Mouse (Mus musculus) limb, embryonic 11.5 days (tissue): ENCODE measurements at regions not wholly inside any gene's neighbourhood (a gene's known extent, or its start where the extent isn't known, plus 50 kb on each side); places are given as distances from the start of the nearest gene placed in this dataset.

Source experiments
- ATAC-seq: fragments of 200-750 bp; cut with Nextera tagmentation; 2 replicates; pipeline ENCODE4 v1.8.0; 2017; ENCODE audit warnings: low read depth; ENCODE audit not compliant: insufficient number of reproducible peaks, low FRiP score, low TSS enrichment
- DNase-seq: peaks from one replicate; pipeline ENCODE4 v3.0.0-alpha.2; 2015; ENCODE audit warnings: low spot score
- H3K27ac ChIP-seq: fragments of 300-500 bp; sonication (generic); replicated peaks from 2 replicates; pipeline ENCODE4 v1.5.1; 2014; ENCODE audit warnings: low read depth, mild to moderate bottlenecking, low read length
- H3K27me3 ChIP-seq: fragments of 300-500 bp; sonication (generic); 2 replicates; pipeline ENCODE4 v1.6.1; 2014; ENCODE audit warnings: mild to moderate bottlenecking, low read length, mixed read lengths; ENCODE audit not compliant: control insufficient read depth, insufficient read depth
- H3K36me3 ChIP-seq: fragments of 300-500 bp; sonication (generic); 2 replicates; pipeline ENCODE4 v1.6.1; 2014; ENCODE audit warnings: mild to moderate bottlenecking, low read length, moderate library complexity, mixed read lengths; ENCODE audit not compliant: control insufficient read depth, insufficient read depth
- H3K4me1 ChIP-seq: fragments of 300-500 bp; sonication (generic); 2 replicates; pipeline ENCODE4 v1.6.1; 2014; ENCODE audit warnings: low read length, mixed read lengths; ENCODE audit not compliant: control insufficient read depth, insufficient read depth
- H3K4me2 ChIP-seq: fragments of 300-500 bp; sonication (generic); 2 replicates; pipeline ENCODE4 v1.6.1; 2014; ENCODE audit warnings: low read depth, mild to moderate bottlenecking, moderate library complexity; ENCODE audit not compliant: severe bottlenecking
- H3K4me3 ChIP-seq: fragments of 300-500 bp; sonication (generic); 2 replicates; pipeline ENCODE4 v1.5.1; 2014; ENCODE audit warnings: low read depth, low read length
- H3K9ac ChIP-seq: fragments of 300-500 bp; sonication (generic); 2 replicates; pipeline ENCODE4 v1.6.1; 2014; ENCODE audit warnings: mild to moderate bottlenecking, low read length
- H3K9me3 ChIP-seq: fragments of 300-500 bp; sonication (generic); 2 replicates; pipeline ENCODE4 v1.6.1; 2016; ENCODE audit warnings: low read length; ENCODE audit not compliant: control insufficient read depth
- WGBS: fragments of 180-500 bp; shearing (Covaris S2); extraction: QIAGEN DNeasy Blood & Tissue Kit; methylation state at CpG from one replicate; pipeline ENCODE4 v1.1.7; 2014; 5-methylcytosine and 5-hydroxymethylcytosine counted together

DNA sequence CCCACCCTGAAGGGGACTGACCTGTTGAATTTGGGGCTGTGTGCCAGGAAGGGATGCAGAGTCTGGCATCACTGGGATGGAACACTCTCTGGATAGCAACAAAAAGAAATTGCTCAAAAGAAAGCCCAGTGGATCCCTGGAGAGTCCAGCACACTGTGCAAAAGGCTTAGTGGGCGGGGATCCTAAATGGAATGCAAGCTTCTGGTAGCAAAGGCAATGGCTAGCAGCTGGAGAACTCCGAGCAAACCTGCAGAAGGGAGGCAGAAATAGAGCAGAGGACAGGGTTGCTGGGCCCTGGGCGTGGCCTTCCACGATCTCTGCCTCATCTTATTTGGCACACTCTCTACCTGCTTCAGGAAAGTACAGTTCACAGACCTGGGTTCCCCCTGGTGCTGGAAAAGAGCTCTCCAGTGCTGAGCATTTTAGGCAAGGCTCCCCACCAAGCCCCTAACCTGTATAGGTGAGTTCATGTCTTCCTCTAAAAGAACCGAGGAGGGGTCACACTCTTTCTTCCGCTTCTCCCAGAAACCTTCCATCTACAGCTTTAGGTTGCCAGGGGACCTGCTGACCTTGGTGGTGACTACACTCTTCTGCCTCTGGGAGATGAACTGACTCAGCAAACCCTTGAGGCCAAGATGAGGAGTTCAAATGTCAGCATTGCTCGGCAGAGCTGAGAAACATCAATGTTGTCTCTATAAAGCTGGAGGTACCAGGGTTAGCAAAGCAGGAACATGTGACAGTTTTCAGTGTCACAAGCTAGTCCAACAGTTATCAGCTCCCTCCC is 112.6 kb upstream of the Slc44a1 start:
- H3K4me3 ChIP-seq = no peak overlapping the region
- H3K27ac ChIP-seq = no peak overlapping the region
- H3K9me3 ChIP-seq = no peaks in the 10 kb centered on the region
- ATAC-seq (no peak), DNase-seq (no peak)
- no peaks in the 10 kb centered on the region for H3K27me3 ChIP-seq
- 74% methylated on average over 7 of the region's 7 CpGs for WGBS
- H3K36me3 ChIP-seq = no peaks in the 10 kb centered on the region
- no peaks in the 10 kb centered on the region for H3K4me1 ChIP-seq
- H3K4me2 ChIP-seq = no peak overlapping the region
- H3K9ac ChIP-seq = no peak overlapping the region

DNA sequence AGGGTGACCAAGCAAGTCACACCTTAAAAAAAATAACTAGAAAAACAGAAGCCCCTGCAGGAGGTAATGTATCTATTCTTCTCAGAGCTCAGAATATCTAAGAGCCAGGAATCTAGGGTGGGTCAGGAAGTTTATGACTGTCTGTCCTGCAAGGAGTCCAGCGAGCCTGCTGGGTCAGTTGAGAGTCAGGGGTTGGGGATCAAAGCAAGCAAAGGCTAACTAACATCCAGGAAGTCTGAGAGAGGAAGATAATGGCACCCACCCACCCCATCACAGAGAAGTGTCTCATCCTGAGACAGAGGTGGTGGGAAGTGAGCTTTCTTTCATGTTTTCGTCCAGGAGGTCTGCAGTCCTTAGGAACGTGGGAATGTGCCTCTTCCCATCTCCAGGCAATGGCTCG is 116.4 kb upstream of the Slc44a1 start:
- Histone ChIP-seq H3K4me3 (no peak overlapping the region), H3K27me3 (no peaks in the 10 kb centered on the region), H3K9ac (no peak overlapping the region), H3K4me2 (no peak overlapping the region), H3K4me1 (no peaks in the 10 kb centered on the region), H3K27ac (no peak overlapping the region), H3K9me3 (no peaks in the 10 kb centered on the region), H3K36me3 (no peaks in the 10 kb centered on the region)
- 62% methylated on average over 4 of the region's 4 CpGs for WGBS
- ATAC-seq (no peak), DNase-seq (no peak)

DNA sequence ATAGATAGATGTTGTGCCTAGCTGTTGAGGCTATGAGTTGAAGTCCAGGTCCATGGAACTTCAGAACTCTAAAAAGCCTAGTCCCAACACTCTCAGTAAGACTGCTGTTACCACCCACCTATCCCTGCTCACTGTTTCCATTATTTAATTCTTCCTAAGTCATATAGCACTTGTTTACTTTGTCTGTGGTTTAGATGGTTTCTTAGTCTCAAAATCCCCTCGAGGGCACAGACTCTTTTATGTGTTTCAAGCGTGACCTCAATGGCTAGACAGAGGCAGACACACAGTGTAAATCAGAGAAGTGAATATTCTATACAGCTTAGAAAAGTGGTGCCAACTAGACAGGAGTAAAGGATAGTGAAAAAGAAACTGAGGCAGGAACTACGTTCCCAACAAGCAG is 117.0 kb upstream of the Slc44a1 start:
- H3K27ac ChIP-seq = no peak overlapping the region
- ATAC-seq (no peak), DNase-seq (no peak)
- H3K27me3 ChIP-seq = no peaks in the 10 kb centered on the region
- H3K36me3 ChIP-seq = no peaks in the 10 kb centered on the region
- no peak overlapping the region for H3K4me2 ChIP-seq
- H3K4me3 ChIP-seq = no peak overlapping the region
- no peak overlapping the region for H3K9ac ChIP-seq
- WGBS = 80% methylated on average over 3 of the region's 3 CpGs
- H3K4me1 ChIP-seq = no peaks in the 10 kb centered on the region
- H3K9me3 ChIP-seq = no peaks in the 10 kb centered on the region

DNA sequence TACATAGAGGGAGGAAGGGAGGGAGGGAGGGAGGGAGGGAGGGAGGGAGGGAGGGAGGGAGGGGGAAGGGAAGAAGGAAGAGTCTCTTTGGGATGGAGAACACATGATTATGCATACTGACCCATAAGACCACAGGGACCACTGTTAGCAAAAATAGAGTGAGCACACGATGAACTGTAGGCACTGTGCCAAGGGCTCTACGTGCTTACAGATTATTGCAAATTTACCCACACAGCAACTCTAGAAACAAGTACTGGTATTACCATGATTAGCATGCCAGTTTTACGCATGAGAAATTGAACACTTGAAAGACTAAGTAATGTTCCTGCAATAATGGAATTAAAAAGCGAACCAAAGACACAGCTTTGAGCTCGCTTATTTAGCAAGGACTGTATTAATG is 117.7 kb upstream of the Slc44a1 start:
- WGBS = 91% methylated on average over 5 of the region's 5 CpGs

DNA sequence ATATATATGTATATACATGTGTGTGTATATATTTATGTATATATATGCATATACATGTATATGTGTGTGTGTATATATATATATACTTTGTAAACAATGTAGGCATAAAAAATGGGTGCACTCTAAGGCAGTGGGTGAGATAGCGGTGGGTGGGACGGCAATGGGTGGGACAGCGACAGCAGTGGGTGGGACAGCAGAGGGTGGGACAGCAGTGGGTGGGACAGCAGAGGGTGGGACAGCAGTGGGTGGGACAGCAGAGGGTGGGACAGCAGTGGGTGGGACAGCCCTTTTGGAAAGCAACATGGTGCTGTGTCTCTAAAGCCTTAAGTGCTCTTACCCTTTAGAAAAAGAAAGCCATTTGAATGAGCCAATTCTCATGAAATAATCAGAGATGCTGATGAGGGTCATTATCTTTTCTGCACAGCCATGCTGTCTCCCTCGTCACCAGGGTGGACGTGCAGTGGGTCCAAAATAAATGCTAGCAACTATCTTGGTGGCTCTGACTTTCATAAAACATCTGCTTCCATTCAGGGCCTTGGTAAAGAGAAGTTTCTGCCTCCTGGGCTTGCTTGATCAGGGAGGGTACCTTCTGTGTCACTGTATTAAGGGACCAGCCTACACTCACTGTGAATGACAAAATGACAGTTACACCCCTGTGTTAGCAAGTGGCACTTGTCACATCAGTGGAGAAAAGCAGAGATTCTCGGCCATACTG is 119.3 kb upstream of the Slc44a1 start:
- H3K36me3 ChIP-seq = no peaks in the 10 kb centered on the region
- H3K9ac ChIP-seq = no peak overlapping the region
- H3K4me3 ChIP-seq = no peak overlapping the region
- H3K4me1 ChIP-seq = peaks cover 5% of the 10 kb centered on the region; the same call in 1 of the 2 replicates
- no peak for ATAC-seq
- no peak for DNase-seq
- H3K4me2 ChIP-seq = no peak overlapping the region
- WGBS = 80% methylated on average over 6 of the region's 6 CpGs
- H3K27ac ChIP-seq = no peak overlapping the region
- no peaks in the 10 kb centered on the region for H3K9me3 ChIP-seq
- H3K27me3 ChIP-seq = no peaks in the 10 kb centered on the region

More for the DNA sequence above, 117.7 kb upstream of the Slc44a1 start:
- no peaks in the 10 kb centered on the region for H3K36me3 ChIP-seq
- H3K27ac ChIP-seq = no peak overlapping the region
- DNase-seq = no peak
- no peak overlapping the region for H3K9ac ChIP-seq
- no peak overlapping the region for H3K4me2 ChIP-seq
- no peaks in the 10 kb centered on the region for H3K9me3 ChIP-seq
- ATAC-seq = no peak
- no peaks in the 10 kb centered on the region for H3K27me3 ChIP-seq
- no peaks in the 10 kb centered on the region for H3K4me1 ChIP-seq
- H3K4me3 ChIP-seq = no peak overlapping the region

DNA sequence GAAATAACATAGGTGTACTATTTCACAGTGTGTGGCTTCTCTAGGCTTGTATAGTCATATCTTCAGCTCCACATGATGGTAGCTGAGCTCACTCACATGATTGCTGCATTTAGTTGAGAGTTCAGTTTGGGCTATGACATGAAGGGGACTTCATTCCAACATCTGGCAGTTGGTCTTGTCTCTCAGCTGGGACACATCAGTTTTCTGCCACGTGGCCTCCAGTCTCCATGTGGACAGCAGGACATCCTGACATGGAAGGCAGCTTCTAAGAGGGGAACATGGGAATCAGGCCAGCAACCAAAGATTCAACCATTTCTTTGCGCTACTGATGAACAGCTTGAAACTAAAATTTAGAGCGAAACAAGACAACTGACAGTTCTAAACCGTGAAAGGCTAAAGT is 121.2 kb upstream of the Slc44a1 start:
- 86% methylated on average over 4 of the region's 4 CpGs for WGBS
- H3K4me3 ChIP-seq = no peak overlapping the region
- H3K4me1 ChIP-seq = peaks cover 5% of the 10 kb centered on the region; the same call in 1 of the 2 replicates
- H3K27me3 ChIP-seq = no peaks in the 10 kb centered on the region
- no peak overlapping the region for H3K27ac ChIP-seq
- no peaks in the 10 kb centered on the region for H3K36me3 ChIP-seq
- H3K9ac ChIP-seq = no peak overlapping the region
- H3K4me2 ChIP-seq = no peak overlapping the region
- DNase-seq (no peak), ATAC-seq (no peak)
- H3K9me3 ChIP-seq = no peaks in the 10 kb centered on the region

DNA sequence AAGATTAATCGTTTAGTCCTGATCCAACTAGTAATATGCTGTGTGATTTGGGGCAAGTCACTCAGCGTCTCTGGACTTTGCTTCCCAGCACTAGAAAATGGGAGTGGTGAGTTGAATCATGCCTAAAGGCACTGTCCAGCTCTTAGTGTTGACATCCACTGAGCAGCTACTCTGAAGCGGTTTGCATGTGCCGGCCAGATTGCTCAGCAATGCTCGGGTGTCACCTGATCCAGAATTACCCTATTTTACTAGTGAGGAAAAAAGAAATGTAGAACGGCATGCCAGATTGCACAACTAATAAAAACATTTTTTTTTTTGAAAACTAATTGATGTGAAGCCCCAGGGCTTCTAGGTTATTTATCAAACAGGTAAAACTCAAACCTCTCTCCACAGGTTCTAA is 122.0 kb upstream of the Slc44a1 start:
- Histone ChIP-seq H3K27ac (no peak overlapping the region), H3K27me3 (no peaks in the 10 kb centered on the region), H3K36me3 (no peaks in the 10 kb centered on the region), H3K4me3 (no peak overlapping the region), H3K4me2 (no peak overlapping the region), H3K9ac (no peak overlapping the region), H3K4me1 (peaks cover 5% of the 10 kb centered on the region; the same call in 1 of the 2 replicates), H3K9me3 (no peaks in the 10 kb centered on the region)
- no peak for DNase-seq
- WGBS = 61% methylated on average over 6 of the region's 6 CpGs
- ATAC-seq = no peak

DNA sequence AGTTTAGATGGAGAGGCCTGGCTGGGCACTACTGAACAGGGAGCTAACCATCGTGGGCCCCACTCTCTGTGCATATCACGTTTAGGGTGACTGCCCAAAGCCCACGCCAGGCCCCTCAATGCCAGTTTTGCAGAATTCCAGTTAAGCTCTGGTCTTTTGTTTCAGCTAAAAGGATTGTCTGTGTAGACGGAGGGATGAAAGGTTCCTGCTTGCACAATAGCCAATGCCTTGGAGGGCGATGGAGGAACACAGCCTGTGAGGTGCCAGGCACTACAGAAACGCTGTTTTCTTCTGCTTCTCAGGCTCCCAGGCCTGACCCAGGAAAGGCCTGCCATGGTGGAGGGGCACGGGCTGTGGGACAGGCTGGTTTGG is 122.8 kb upstream of the Slc44a1 start:
- H3K27ac ChIP-seq = no peak overlapping the region
- DNase-seq (no peak), ATAC-seq (no peak)
- WGBS = 83% methylated on average over 7 of the region's 7 CpGs
- no peak overlapping the region for H3K4me2 ChIP-seq
- H3K9me3 ChIP-seq = no peaks in the 10 kb centered on the region
- H3K36me3 ChIP-seq = no peaks in the 10 kb centered on the region
- H3K4me3 ChIP-seq = no peak overlapping the region
- no peak overlapping the region for H3K9ac ChIP-seq
- peaks cover 5% of the 10 kb centered on the region; the same call in 1 of the 2 replicates for H3K4me1 ChIP-seq
- H3K27me3 ChIP-seq = no peaks in the 10 kb centered on the region
